Mouse (Mus musculus) thymus, adult 2 months (tissue): ENCODE results near the gene Trim26.

Experiments
- CTCF ChIP-seq: fragments of 200-500 bp; IDR thresholded peaks from 2 replicates; pipeline ENCODE4 v1.5.1; 2012; ENCODE audit warnings: mild to moderate bottlenecking, control low read depth, low read length, moderate library complexity, borderline replicate concordance; ENCODE audit not compliant: control insufficient read depth, poor library complexity, insufficient read depth; ENCODE audit errors: extremely low read depth
- POLR2A ChIP-seq: fragments of 200-500 bp; IDR thresholded peaks from 2 replicates; pipeline ENCODE4 v1.6.1; 2012; ENCODE audit warnings: mild to moderate bottlenecking, low read length, control low read depth, moderate library complexity; ENCODE audit not compliant: control insufficient read depth, poor library complexity, insufficient read depth; ENCODE audit errors: extremely low read depth

GRCm38 (mm10) chr17:36840961-36841445, 4.1 kb downstream of the Trim26 start:
- TF ChIP-seq CTCF (no peak), POLR2A (no peak)
